Mouse (Mus musculus): ENCODE measurements around the gene Ppp4r1.

DNA sequence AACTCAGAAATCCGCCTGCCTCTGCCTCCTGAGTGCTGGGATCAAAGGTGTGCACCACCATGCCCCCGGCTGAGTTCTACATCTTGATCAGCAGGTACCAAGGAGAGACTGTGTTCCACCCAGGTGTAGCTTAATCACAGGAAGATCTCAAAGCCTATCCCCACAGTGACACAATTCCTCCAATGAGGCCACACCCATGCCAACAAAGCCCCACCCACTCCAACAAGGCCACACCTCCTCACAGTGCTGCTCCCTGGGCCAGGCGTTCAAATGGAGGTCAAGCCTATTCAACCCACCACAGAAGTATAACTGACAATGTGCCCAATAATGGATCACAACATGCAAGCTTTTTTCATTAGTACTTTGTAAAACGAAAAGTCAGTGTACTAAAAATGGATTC lies 4.9 kb upstream of the Ppp4r1 start:
- TF ChIP-seq CTCF (IDR thresholded peaks at IDR 0.05; ENCODE audit: control insufficient read depth, insufficient read depth, insufficient replicate concordance, low read depth, low read length) = no peak
- no peak for TF ChIP-seq POLR2A (IDR thresholded peaks at IDR 0.05; ENCODE audit: control insufficient read depth, low read depth, low read length)

Data from testis, adult 2 months (tissue).